Mouse (Mus musculus) heart, postnatal 0 days (tissue): ENCODE measurements around the gene Trio.

ENCODE experiments used
- CTCF ChIP-seq: IDR thresholded peaks from 2 replicates; pipeline ENCODE4 v1.5.1; 2016; ENCODE audit warnings: antibody characterized with exemption, control low read depth, low read depth
- EP300 ChIP-seq: IDR thresholded peaks from 2 replicates; pipeline ENCODE4 v1.6.1; 2016; ENCODE audit warnings: antibody characterized with exemption, low read depth

- TF ChIP-seq CTCF (no peak), EP300 (no peak)
Observed at GRCm38 (mm10) chr15:27785280-27786001, 240.2 kb downstream of the Trio start.
